Mouse (Mus musculus): ENCODE measurements around the gene Nck2. TPM values are rescaled to one million over a fixed set of nuclear protein-coding genes. Genes with fewer than 3 reads are reported as not detected.
A peak's percentile ranks its signal among the peaks of the same experiment; 100 is the strongest.

The Nck2 gene
- polyA plus RNA-seq, 1 experiment from 2014 or later: 6.0 TPM

DNA sequence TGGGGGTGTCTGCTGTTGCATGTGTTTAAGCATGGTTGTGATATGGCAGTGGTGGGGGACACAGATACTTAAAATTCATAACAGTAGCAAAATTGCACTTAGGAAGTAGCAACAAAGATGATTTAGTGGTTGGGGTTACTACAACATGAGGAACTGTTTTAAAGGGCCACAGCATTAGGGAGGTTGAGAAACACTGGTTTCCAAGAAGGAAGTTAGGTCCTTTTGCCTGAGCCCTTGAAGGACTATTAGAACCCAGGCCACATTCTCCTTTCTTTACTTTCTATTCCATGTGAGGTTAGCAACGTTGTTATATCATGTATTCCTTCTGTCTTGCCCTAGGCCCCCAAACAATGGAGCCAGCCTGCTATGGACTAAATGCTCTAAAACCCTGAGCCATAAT lies 63.4 kb downstream of the Nck2 start:
- Histone ChIP-seq H3K36me3 (replicated peaks; ENCODE audit: insufficient read depth, low read length) (0 out of 2 replicates have a peak, but pooled peaks cover 2% of the 10 kb centered on the region), H3K27me3 (ENCODE audit: insufficient read depth, low read length) (no peaks in the 10 kb centered on the region), H3K9me3 (ENCODE audit: low read length) (no peaks in the 10 kb centered on the region), H3K9ac (replicated peaks) (no peak overlapping the region), H3K4me3 (ENCODE audit: low read depth, low read length) (no peak overlapping the region), H3K4me2 (ENCODE audit: low read depth, low read length) (no peak overlapping the region), H3K27ac (ENCODE audit: low read depth) (no peak overlapping the region; the same call in 1 of the 2 replicates), H3K4me1 (ENCODE audit: insufficient read depth) (peaks cover 17% of the 10 kb centered on the region)
- no peak for ATAC-seq
- no peak for DNase-seq
- no peak for TF ChIP-seq EP300 (IDR thresholded peaks at IDR 0.05; ENCODE audit: low read depth)
- WGBS (ENCODE audit: insufficient replicate concordance): 45% methylated on average over 1 of the region's 1 CpGs

DNA sequence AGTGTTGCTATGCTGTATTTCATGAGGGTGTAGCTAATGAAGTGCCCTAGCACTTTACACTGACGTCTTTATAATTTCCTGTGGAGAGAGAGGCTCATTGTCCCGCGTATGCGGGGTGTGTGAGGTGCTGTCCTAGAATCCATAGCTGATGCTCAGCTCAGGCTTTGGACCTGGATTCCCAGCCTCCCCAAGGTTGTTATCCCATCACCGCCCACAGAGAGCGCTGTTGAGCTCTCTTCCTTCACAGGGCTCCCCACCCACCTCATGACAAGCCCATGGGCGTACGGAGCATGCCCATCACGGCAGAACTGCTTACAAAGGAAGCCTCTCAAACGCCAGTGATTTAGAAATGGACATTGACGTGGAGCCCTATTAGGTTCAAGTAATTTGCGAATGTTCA lies 66.9 kb downstream of the Nck2 start:
- TF ChIP-seq EP300 (IDR thresholded peaks at IDR 0.05; ENCODE audit: low read depth): no peak
- peak; percentile 40 for TF ChIP-seq CTCF (IDR thresholded peaks at IDR 0.05; ENCODE audit: low read depth)
- DNase-seq: no peak
- H3K27me3 ChIP-seq (ENCODE audit: insufficient read depth, low read length): no peaks in the 10 kb centered on the region

DNA sequence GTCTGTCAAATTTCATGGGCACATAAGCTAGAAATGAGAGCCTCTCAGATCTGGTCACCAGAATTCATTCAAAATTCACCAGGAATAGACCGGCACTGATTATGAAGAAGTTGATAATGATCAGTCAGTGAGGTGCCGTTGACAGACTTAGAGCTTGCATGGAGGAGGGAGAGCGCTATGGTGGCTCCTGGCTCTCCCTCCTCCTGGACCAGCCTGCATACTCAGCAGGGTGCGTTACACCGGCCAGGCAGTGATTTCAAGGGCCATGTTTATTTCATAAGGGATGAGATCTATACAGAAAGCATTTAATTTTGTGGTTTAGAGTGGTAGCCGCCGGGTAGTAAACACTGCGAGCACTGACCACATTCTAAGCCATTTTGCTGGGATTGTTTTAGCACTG lies 67.3 kb downstream of the Nck2 start:
- 91% methylated on average over 8 of the region's 8 CpGs for WGBS (ENCODE audit: insufficient replicate concordance)
- no peak for ATAC-seq

More for the DNA sequence above, 66.9 kb downstream of the Nck2 start:
- Histone ChIP-seq H3K36me3 (replicated peaks; ENCODE audit: insufficient read depth, low read length) (0 out of 2 replicates have a peak, but pooled peaks cover 2% of the 10 kb centered on the region), H3K27ac (ENCODE audit: low read depth) (no peak overlapping the region), H3K4me2 (ENCODE audit: low read depth, low read length) (no peak overlapping the region), H3K4me1 (ENCODE audit: insufficient read depth) (peaks cover 9% of the 10 kb centered on the region), H3K9me3 (ENCODE audit: low read length) (no peaks in the 10 kb centered on the region), H3K4me3 (ENCODE audit: low read depth, low read length) (no peak overlapping the region), H3K9ac (replicated peaks) (no peak overlapping the region)
- WGBS (ENCODE audit: insufficient replicate concordance): 85% methylated on average over 12 of the region's 12 CpGs
- no peak for ATAC-seq

DNA sequence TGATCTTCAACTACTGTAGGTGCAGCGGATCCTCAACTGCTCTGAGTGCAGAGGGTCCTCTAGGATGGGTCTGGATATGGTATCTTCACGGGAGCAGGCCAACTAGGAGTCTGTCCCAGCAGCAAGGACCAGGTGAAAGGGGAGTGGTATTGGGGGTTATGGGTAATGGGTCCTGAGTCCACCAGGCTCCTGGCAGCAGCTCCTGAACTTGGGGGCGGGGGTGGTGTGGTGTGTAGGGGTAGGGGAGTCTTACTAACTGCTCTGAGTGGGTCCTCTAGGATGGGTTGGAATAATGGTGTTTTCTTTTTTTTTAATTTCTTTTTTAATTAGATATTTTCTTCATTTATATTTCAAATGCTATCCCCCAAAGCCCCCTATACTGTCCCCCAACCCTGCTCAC lies 73.0 kb downstream of the Nck2 start:
- Histone ChIP-seq H3K27me3 (ENCODE audit: insufficient read depth, low read length) (no peaks in the 10 kb centered on the region), H3K27ac (ENCODE audit: low read depth) (no peak overlapping the region), H3K9me3 (ENCODE audit: low read length) (no peaks in the 10 kb centered on the region), H3K4me2 (ENCODE audit: low read depth, low read length) (no peak overlapping the region), H3K4me1 (ENCODE audit: insufficient read depth) (peaks cover 20% of the 10 kb centered on the region), H3K36me3 (replicated peaks; ENCODE audit: insufficient read depth, low read length) (no peaks in the 10 kb centered on the region), H3K4me3 (ENCODE audit: low read depth, low read length) (no peak overlapping the region), H3K9ac (replicated peaks) (no peak overlapping the region)
- no peak for TF ChIP-seq CTCF (IDR thresholded peaks at IDR 0.05; ENCODE audit: low read depth)
- no peak for TF ChIP-seq EP300 (IDR thresholded peaks at IDR 0.05; ENCODE audit: low read depth)
- no peak for DNase-seq
- no peak for ATAC-seq
- WGBS (ENCODE audit: insufficient replicate concordance): 94% methylated on average over 3 of the region's 3 CpGs

More for the DNA sequence above, 67.3 kb downstream of the Nck2 start:
- Histone ChIP-seq H3K27me3 (ENCODE audit: insufficient read depth, low read length) (no peaks in the 10 kb centered on the region), H3K9ac (replicated peaks) (no peak overlapping the region), H3K9me3 (ENCODE audit: low read length) (no peaks in the 10 kb centered on the region), H3K4me1 (ENCODE audit: insufficient read depth) (peaks cover 6% of the 10 kb centered on the region), H3K36me3 (replicated peaks; ENCODE audit: insufficient read depth, low read length) (0 out of 2 replicates have a peak, but pooled peaks cover 2% of the 10 kb centered on the region), H3K27ac (ENCODE audit: low read depth) (no peak overlapping the region), H3K4me2 (ENCODE audit: low read depth, low read length) (no peak overlapping the region), H3K4me3 (ENCODE audit: low read depth, low read length) (no peak overlapping the region)
- DNase-seq: no peak
- TF ChIP-seq EP300 (IDR thresholded peaks at IDR 0.05; ENCODE audit: low read depth) (no peak), CTCF (IDR thresholded peaks at IDR 0.05; ENCODE audit: low read depth) (no peak)

DNA sequence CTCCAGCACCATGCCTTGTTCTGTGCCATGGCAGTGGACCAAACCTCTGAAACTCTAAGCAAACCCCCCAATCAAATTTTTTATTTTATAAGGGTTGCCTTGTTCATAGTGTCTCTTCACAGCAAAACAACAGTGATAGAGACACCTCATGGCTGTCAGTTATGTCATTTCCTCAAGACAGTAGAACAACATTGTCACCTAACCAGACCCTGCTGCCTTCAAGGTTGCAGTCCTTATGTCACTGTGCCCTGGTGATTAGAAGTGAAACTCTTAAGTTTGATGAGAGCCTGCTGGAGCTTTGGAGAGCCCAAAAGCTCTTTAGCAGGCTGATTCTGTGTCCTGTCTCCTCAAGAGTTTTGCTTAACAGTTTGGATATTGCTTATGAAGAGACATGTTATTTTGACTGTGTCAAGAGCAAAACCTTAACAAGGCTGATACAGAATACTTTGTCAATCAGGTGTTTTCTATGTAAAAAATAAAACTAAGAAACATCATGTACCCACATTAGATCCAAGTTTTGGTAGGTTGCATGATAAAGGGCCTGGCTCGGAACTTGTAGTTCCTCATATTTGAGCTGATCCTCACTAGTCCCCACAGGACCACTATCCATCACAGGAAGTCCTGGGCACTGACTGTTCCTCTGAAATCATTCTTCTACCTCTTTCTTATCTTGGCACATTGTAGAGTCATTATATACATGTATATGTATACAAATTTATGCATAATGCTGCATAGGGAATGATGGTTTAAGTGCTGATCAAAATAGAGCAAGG lies 76.0 kb downstream of the Nck2 start:
- 0 out of 2 replicates have a peak, but pooled peaks have one; percentile 25 for ATAC-seq
- TF ChIP-seq CTCF (IDR thresholded peaks at IDR 0.05; ENCODE audit: low read depth): no peak
- TF ChIP-seq EP300 (IDR thresholded peaks at IDR 0.05; ENCODE audit: low read depth): no peak

DNA sequence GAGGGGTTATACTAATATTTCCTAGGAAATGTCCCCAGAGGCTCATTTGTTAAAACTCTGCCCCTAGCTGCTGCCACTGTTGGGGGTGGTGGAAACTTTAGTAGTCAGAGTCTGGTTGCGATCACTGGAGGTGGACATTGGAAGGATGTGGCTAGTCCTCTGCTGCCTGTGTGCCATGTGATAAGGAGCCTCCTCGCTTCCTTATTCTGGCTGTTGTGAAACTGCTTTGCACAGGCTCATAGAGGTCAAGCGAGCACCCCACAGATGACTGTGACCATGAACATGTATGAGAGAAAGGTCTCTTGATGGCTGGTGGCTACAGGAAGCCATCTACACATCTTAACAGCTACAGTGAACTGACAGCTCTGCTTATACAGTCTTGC lies 76.6 kb downstream of the Nck2 start:
- Histone ChIP-seq H3K36me3 (replicated peaks; ENCODE audit: insufficient read depth, low read length) (no peaks in the 10 kb centered on the region), H3K9ac (replicated peaks) (no peak overlapping the region), H3K9me3 (ENCODE audit: low read length) (no peaks in the 10 kb centered on the region), H3K27ac (ENCODE audit: low read depth) (peak overlapping the region; percentile 40; the same call in 1 of the 2 replicates), H3K4me3 (ENCODE audit: low read depth, low read length) (no peak overlapping the region), H3K27me3 (ENCODE audit: insufficient read depth, low read length) (no peaks in the 10 kb centered on the region), H3K4me1 (ENCODE audit: insufficient read depth) (peaks cover 20% of the 10 kb centered on the region), H3K4me2 (ENCODE audit: low read depth, low read length) (no peak overlapping the region; the same call in 1 of the 2 replicates)
- WGBS (ENCODE audit: insufficient replicate concordance): 31% methylated on average over 3 of the region's 3 CpGs
- ATAC-seq (peak; percentile 82), DNase-seq (no peak)
- TF ChIP-seq EP300 (IDR thresholded peaks at IDR 0.05; ENCODE audit: low read depth) (no peak), CTCF (IDR thresholded peaks at IDR 0.05; ENCODE audit: low read depth) (peak; percentile 15; the same call in 1 of the 2 replicates)

More for the DNA sequence above, 76.0 kb downstream of the Nck2 start:
- Histone ChIP-seq H3K9ac (replicated peaks) (no peak overlapping the region), H3K27me3 (ENCODE audit: insufficient read depth, low read length) (no peaks in the 10 kb centered on the region), H3K9me3 (ENCODE audit: low read length) (no peaks in the 10 kb centered on the region), H3K36me3 (replicated peaks; ENCODE audit: insufficient read depth, low read length) (no peaks in the 10 kb centered on the region), H3K27ac (ENCODE audit: low read depth) (0 out of 2 replicates have a peak overlapping the region, but pooled peaks have one; percentile 40), H3K4me2 (ENCODE audit: low read depth, low read length) (no peak overlapping the region), H3K4me3 (ENCODE audit: low read depth, low read length) (no peak overlapping the region), H3K4me1 (ENCODE audit: insufficient read depth) (peaks cover 20% of the 10 kb centered on the region)
- no peak for DNase-seq
- 58% methylated on average over 1 of the region's 1 CpGs for WGBS (ENCODE audit: insufficient replicate concordance)

All from liver, postnatal 0 days (tissue).